Mouse (Mus musculus): ENCODE measurements at regions not wholly inside any gene's neighbourhood (a gene's known extent, or its start where the extent isn't known, plus 50 kb on each side); places are given as distances from the start of the nearest gene placed in this dataset.

- Histone ChIP-seq H3K4me2 (replicated peaks; ENCODE audit: low read depth) (no peak overlapping the region), H3K27ac (replicated peaks) (no peak overlapping the region), H3K27me3 (ENCODE audit: control insufficient read depth, insufficient read depth, low read length) (no peaks in the 10 kb centered on the region), H3K9ac (ENCODE audit: low read length) (no peak overlapping the region), H3K36me3 (ENCODE audit: control insufficient read depth, insufficient read depth, low read length) (no peaks in the 10 kb centered on the region), H3K4me3 (ENCODE audit: low read depth, low read length) (no peak overlapping the region), H3K4me1 (replicated peaks; ENCODE audit: control insufficient read depth, insufficient read depth) (no peaks in the 10 kb centered on the region), H3K9me3 (ENCODE audit: control insufficient read depth, low read length) (no peaks in the 10 kb centered on the region)
- no peak for TF ChIP-seq EP300 (optimal IDR thresholded peaks at IDR 0.05)
- TF ChIP-seq CTCF (IDR thresholded peaks at IDR 0.05; ENCODE audit: low read depth): no peak
- DNase-seq (ENCODE audit: low spot score): no peak
- ATAC-seq (ENCODE audit: low FRiP score, low TSS enrichment): no peak
- 34% methylated on average over 5 of the region's 5 CpGs for WGBS
Observed at GRCm38 (mm10) chr10:23600701-23601100, 186.4 kb downstream of the Rps12 start.

GRCm38 (mm10) chr10:23595541-23595940 lies 191.5 kb downstream of the Rps12 start:
- no peak for TF ChIP-seq EP300 (optimal IDR thresholded peaks at IDR 0.05)
- TF ChIP-seq CTCF (IDR thresholded peaks at IDR 0.05; ENCODE audit: low read depth): no peak
- WGBS: 58% methylated on average over 3 of the region's 3 CpGs
- DNase-seq (ENCODE audit: low spot score): no peak

GRCm38 (mm10) chr10:23580230-23580629 lies 206.8 kb downstream of the Rps12 start:
- Histone ChIP-seq H3K9me3 (ENCODE audit: control insufficient read depth, low read length) (no peaks in the 10 kb centered on the region), H3K4me3 (ENCODE audit: low read depth, low read length) (no peak overlapping the region), H3K4me2 (replicated peaks; ENCODE audit: low read depth) (no peak overlapping the region), H3K9ac (ENCODE audit: low read length) (no peak overlapping the region), H3K27me3 (ENCODE audit: control insufficient read depth, insufficient read depth, low read length) (no peaks in the 10 kb centered on the region), H3K36me3 (ENCODE audit: control insufficient read depth, insufficient read depth, low read length) (no peaks in the 10 kb centered on the region), H3K27ac (replicated peaks) (no peak overlapping the region), H3K4me1 (replicated peaks; ENCODE audit: control insufficient read depth, insufficient read depth) (no peaks in the 10 kb centered on the region)
- 57% methylated on average over 5 of the region's 5 CpGs for WGBS
- DNase-seq (ENCODE audit: low spot score) (no peak), ATAC-seq (ENCODE audit: low FRiP score, low TSS enrichment) (no peak)
- no peak for TF ChIP-seq EP300 (optimal IDR thresholded peaks at IDR 0.05)
- no peak for TF ChIP-seq CTCF (IDR thresholded peaks at IDR 0.05; ENCODE audit: low read depth)

More at GRCm38 (mm10) chr10:23595541-23595940, 191.5 kb downstream of the Rps12 start:
- ATAC-seq (ENCODE audit: low FRiP score, low TSS enrichment): no peak
- Histone ChIP-seq H3K9ac (ENCODE audit: low read length) (no peak overlapping the region), H3K27me3 (ENCODE audit: control insufficient read depth, insufficient read depth, low read length) (no peaks in the 10 kb centered on the region), H3K4me1 (replicated peaks; ENCODE audit: control insufficient read depth, insufficient read depth) (no peaks in the 10 kb centered on the region), H3K36me3 (ENCODE audit: control insufficient read depth, insufficient read depth, low read length) (no peaks in the 10 kb centered on the region), H3K4me2 (replicated peaks; ENCODE audit: low read depth) (no peak overlapping the region), H3K4me3 (ENCODE audit: low read depth, low read length) (no peak overlapping the region), H3K27ac (replicated peaks) (no peak overlapping the region), H3K9me3 (ENCODE audit: control insufficient read depth, low read length) (no peaks in the 10 kb centered on the region)

GRCm38 (mm10) chr10:23571013-23571412 lies 216.1 kb downstream of the Rps12 start:
- Histone ChIP-seq H3K27ac (replicated peaks) (no peak overlapping the region), H3K36me3 (ENCODE audit: control insufficient read depth, insufficient read depth, low read length) (no peaks in the 10 kb centered on the region), H3K27me3 (ENCODE audit: control insufficient read depth, insufficient read depth, low read length) (no peaks in the 10 kb centered on the region), H3K4me2 (replicated peaks; ENCODE audit: low read depth) (no peak overlapping the region), H3K4me3 (ENCODE audit: low read depth, low read length) (no peak overlapping the region), H3K9me3 (ENCODE audit: control insufficient read depth, low read length) (no peaks in the 10 kb centered on the region), H3K4me1 (replicated peaks; ENCODE audit: control insufficient read depth, insufficient read depth) (no peaks in the 10 kb centered on the region), H3K9ac (ENCODE audit: low read length) (no peak overlapping the region)
- no peak for TF ChIP-seq EP300 (optimal IDR thresholded peaks at IDR 0.05)
- no peak for TF ChIP-seq CTCF (IDR thresholded peaks at IDR 0.05; ENCODE audit: low read depth)
- no peak for ATAC-seq (ENCODE audit: low FRiP score, low TSS enrichment)
- DNase-seq (ENCODE audit: low spot score): no peak
- WGBS: 73% methylated on average over 4 of the region's 4 CpGs

- H3K27ac ChIP-seq (replicated peaks): no peak overlapping the region
- H3K9ac ChIP-seq (ENCODE audit: low read length): no peak overlapping the region
- H3K4me1 ChIP-seq (replicated peaks; ENCODE audit: control insufficient read depth, insufficient read depth): no peaks in the 10 kb centered on the region
- TF ChIP-seq CTCF (IDR thresholded peaks at IDR 0.05; ENCODE audit: low read depth): no peak
- no peak for TF ChIP-seq EP300 (optimal IDR thresholded peaks at IDR 0.05)
- H3K4me2 ChIP-seq (replicated peaks; ENCODE audit: low read depth): no peak overlapping the region
- no peaks in the 10 kb centered on the region for H3K36me3 ChIP-seq (ENCODE audit: control insufficient read depth, insufficient read depth, low read length)
- ATAC-seq (ENCODE audit: low FRiP score, low TSS enrichment): no peak
- H3K4me3 ChIP-seq (ENCODE audit: low read depth, low read length): no peak overlapping the region
- DNase-seq (ENCODE audit: low spot score): no peak
- no peaks in the 10 kb centered on the region for H3K9me3 ChIP-seq (ENCODE audit: control insufficient read depth, low read length)
- no peaks in the 10 kb centered on the region for H3K27me3 ChIP-seq (ENCODE audit: control insufficient read depth, insufficient read depth, low read length)
Observed at GRCm38 (mm10) chr10:23569386-23569785, 217.7 kb downstream of the Rps12 start.

GRCm38 (mm10) chr10:23562273-23562885 lies 211.8 kb upstream of the Eya4 start:
- DNase-seq (ENCODE audit: low spot score) (no peak), ATAC-seq (ENCODE audit: low FRiP score, low TSS enrichment) (no peak)
- 57% methylated on average over 5 of the region's 5 CpGs for WGBS
- Histone ChIP-seq H3K4me1 (replicated peaks; ENCODE audit: control insufficient read depth, insufficient read depth) (no peaks in the 10 kb centered on the region), H3K9ac (ENCODE audit: low read length) (no peak overlapping the region), H3K27me3 (ENCODE audit: control insufficient read depth, insufficient read depth, low read length) (no peaks in the 10 kb centered on the region), H3K4me2 (replicated peaks; ENCODE audit: low read depth) (no peak overlapping the region), H3K36me3 (ENCODE audit: control insufficient read depth, insufficient read depth, low read length) (no peaks in the 10 kb centered on the region), H3K4me3 (ENCODE audit: low read depth, low read length) (no peak overlapping the region), H3K27ac (replicated peaks) (no peak overlapping the region), H3K9me3 (ENCODE audit: control insufficient read depth, low read length) (no peaks in the 10 kb centered on the region)
- TF ChIP-seq EP300 (optimal IDR thresholded peaks at IDR 0.05): no peak
- TF ChIP-seq CTCF (IDR thresholded peaks at IDR 0.05; ENCODE audit: low read depth): no peak
